Mouse (Mus musculus) lung, adult 2 months (tissue): ENCODE measurements around the gene Dok7.

ENCODE experiments used
- CTCF ChIP-seq: fragments of 200-500 bp; IDR thresholded peaks from 2 replicates; pipeline ENCODE4 v1.5.1; 2011; ENCODE audit warnings: mild to moderate bottlenecking, low read length, control low read depth; ENCODE audit not compliant: insufficient read depth
- POLR2A ChIP-seq: fragments of 200-500 bp; IDR thresholded peaks from 2 replicates; pipeline ENCODE4 v1.6.1; 2011; ENCODE audit warnings: low read depth, mild to moderate bottlenecking, control low read depth, low read length, borderline replicate concordance; ENCODE audit errors: extremely low read depth

GRCm38 (mm10) chr5:35103528-35103927 lies 47.0 kb downstream of the Dok7 start:
- no peak for TF ChIP-seq CTCF
- no peak for TF ChIP-seq POLR2A
